21 mouse cellular contexts compared by ENCODE assay signal in the genomic region with DNA sequence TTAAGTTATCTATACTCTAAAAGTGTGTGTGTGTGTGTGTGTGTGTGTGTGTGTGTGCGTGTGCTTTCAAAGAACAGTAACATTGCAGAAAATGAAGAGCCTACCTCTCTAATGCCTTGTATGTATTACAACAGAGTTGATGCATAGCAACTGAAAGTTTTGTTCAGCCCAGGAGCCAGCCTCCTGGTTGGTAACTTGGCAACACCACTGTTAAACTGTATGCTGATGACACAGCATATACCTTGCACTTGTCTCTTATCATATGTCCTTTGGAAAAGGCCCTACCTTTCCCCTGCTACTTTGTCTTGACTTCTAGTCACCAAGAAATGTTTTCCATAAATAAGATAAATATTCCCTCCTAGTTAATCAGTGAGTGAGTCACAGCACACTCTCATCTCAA. TPM values are rescaled to one million over a fixed set of nuclear protein-coding genes. Genes with fewer than 3 reads are reported as not detected.
DNase-seq lines count a peak whose midpoint lies in the region; ATAC-seq and TF ChIP-seq lines count a peak whose summit lies in the region.
"Had no signal": no experiment of that assay in that cellular context is flagged by ENCODE, and none has a peak within 500 bp of the region (broad histone marks: within the 10 kb centered on the region; RNA-seq: fewer than 3 reads in every experiment).

No protein-coding gene starts in this region.

- no peak overlapping the region for H3K4me3 ChIP-seq in liver, postnatal 0 days (ENCODE audit: low read depth, low read length)
- H3K4me3 ChIP-seq in intestine, embryonic 15.5 days (replicated peaks), result no peak overlapping the region
- H3K4me3 ChIP-seq: embryonic facial prominence, embryonic 13.5 days; forebrain, embryonic 12.5 days; hindbrain, embryonic 12.5 days had no signal

- H3K36me3 ChIP-seq in liver, postnatal 0 days (replicated peaks; ENCODE audit: insufficient read depth, low read length), result no peaks in the 10 kb centered on the region
- H3K36me3 ChIP-seq in intestine, embryonic 15.5 days, result no peaks in the 10 kb centered on the region
- H3K36me3 ChIP-seq: embryonic facial prominence, embryonic 13.5 days; forebrain, embryonic 12.5 days; hindbrain, embryonic 12.5 days had no signal

- H3K9me3 ChIP-seq in liver, postnatal 0 days (ENCODE audit: low read length), result no peaks in the 10 kb centered on the region
- no peaks in the 10 kb centered on the region for H3K9me3 ChIP-seq in intestine, embryonic 15.5 days
- H3K9me3 ChIP-seq: embryonic facial prominence, embryonic 13.5 days; forebrain, embryonic 12.5 days; hindbrain, embryonic 12.5 days had no signal

- peaks cover 31% of the 10 kb centered on the region for H3K4me1 ChIP-seq in liver, postnatal 0 days (ENCODE audit: insufficient read depth)
- peaks cover 7% of the 10 kb centered on the region; the same call in 1 of the 2 replicates for H3K4me1 ChIP-seq in intestine, embryonic 15.5 days (replicated peaks)
- H3K4me1 ChIP-seq: forebrain, embryonic 12.5 days; hindbrain, embryonic 12.5 days had no signal

- no peak for TF ChIP-seq CTCF in liver, postnatal 0 days (IDR thresholded peaks at IDR 0.05; ENCODE audit: low read depth)

- no peaks in the 10 kb centered on the region for H3K27me3 ChIP-seq in liver, postnatal 0 days (ENCODE audit: insufficient read depth, low read length)
- H3K27me3 ChIP-seq in intestine, embryonic 15.5 days (replicated peaks), result no peaks in the 10 kb centered on the region
- H3K27me3 ChIP-seq: CH12.LX; embryonic facial prominence, embryonic 13.5 days; hindbrain, embryonic 12.5 days had no signal

- H3K4me2 ChIP-seq in liver, postnatal 0 days (ENCODE audit: low read depth, low read length), result no peak overlapping the region
- no peak overlapping the region for H3K4me2 ChIP-seq in intestine, embryonic 15.5 days (replicated peaks)
- H3K4me2 ChIP-seq: embryonic facial prominence, embryonic 13.5 days; forebrain, embryonic 12.5 days; hindbrain, embryonic 12.5 days had no signal

- 82% methylated on average over 1 of the region's 1 CpGs for WGBS in liver, postnatal 0 days (ENCODE audit: insufficient replicate concordance)
- WGBS in intestine, embryonic 15.5 days, result 81% methylated on average over 1 of the region's 1 CpGs

- no peak for TF ChIP-seq EP300 in liver, postnatal 0 days (IDR thresholded peaks at IDR 0.05; ENCODE audit: low read depth)

- 0 out of 2 replicates have a peak, but pooled peaks have one; percentile 23 for ATAC-seq in liver, postnatal 0 days
- peak; percentile 38 for ATAC-seq in intestine, embryonic 15.5 days
- peak; percentile 72 for ATAC-seq in megakaryocyte progenitor cell, adult 5-6 weeks (replicated peaks; ENCODE audit: poor library complexity)
- ATAC-seq: forebrain, embryonic 16.5 days; hindbrain, embryonic 16.5 days; inflammation-experienced regulatory T-cells, adult 6 months had no signal

- no peak for DNase-seq in liver, postnatal 0 days
- DNase-seq in liver, result no peak
- DNase-seq in frontal cortex, postnatal 36 days (ENCODE audit: low spot score in 2 of 2), result no peak
- no peak for DNase-seq in gastrocnemius, adult 8-10 months (ENCODE audit: low spot score in 2 of 2)
- DNase-seq in retina, postnatal 1 day, result no peak
- DNase-seq: adrenal gland, postnatal 10 days; cerebellum, adult 11-12 months; cerebellum, adult 9-10 months; cerebellum, postnatal 25 days; gastrocnemius, postnatal 25 days; heart, postnatal 10 days; heart, postnatal 4 days had no signal

- no peak overlapping the region for H3K9ac ChIP-seq in liver, postnatal 0 days (replicated peaks)
- H3K9ac ChIP-seq in intestine, embryonic 15.5 days, result no peak overlapping the region
- H3K9ac ChIP-seq: embryonic facial prominence, embryonic 13.5 days; forebrain, embryonic 12.5 days; hindbrain, embryonic 12.5 days had no signal

- H3K27ac ChIP-seq in liver, postnatal 0 days (ENCODE audit: low read depth), result no peak overlapping the region
- no peak overlapping the region for H3K27ac ChIP-seq in intestine, embryonic 15.5 days
- H3K27ac ChIP-seq: embryonic facial prominence, embryonic 13.5 days; forebrain, embryonic 12.5 days; hindbrain, embryonic 12.5 days had no signal

RNA-seq across cellular contexts. Expression of a gene that starts 7.9 kb away (rescaled TPM):
- polyA plus RNA-seq in liver, postnatal 0 days (2015; fragmentation: Nextera tagmentation; extraction: Ambion mirVana), result 29.6 and 35.5 TPM in 2 replicates
- 7.7 and 8.4 TPM in 2 replicates for polyA plus RNA-seq in intestine, embryonic 15.5 days (2015; fragmentation: Nextera tagmentation; extraction: Ambion mirVana)
- total RNA-seq in megakaryocyte progenitor cell, adult 5-6 weeks (2015), result 48.6 and 61.3 TPM in 2 replicates
- 24.0 and 24.2 TPM in 2 replicates for total RNA-seq in megakaryocyte progenitor cell, adult 5-6 weeks (2017)
- total RNA-seq in gastrocnemius, adult 8-10 months (2022), result 1 to 10 TPM; 2.3 to 5.7 (median 3.4) TPM
